Mouse (Mus musculus): ENCODE data around the gene Hdgfl2.

The Hdgfl2 gene
- long read RNA-seq, experiment 1, transcript Hdgfl2-210 (16 exons, 2,238 nt): minor isoform, 10 of 51 reads
- long read RNA-seq, experiment 1, transcript Hdgfl2-212 (16 exons, 2,270 nt): major isoform, 20 of 51 reads
- long read RNA-seq, experiment 1, partial matches to known transcripts: 3 of 51 reads
- long read RNA-seq, experiment 1, other reads (novel, unspliced or antisense): 17 of 51 reads
- long read RNA-seq, experiment 2, transcript Hdgfl2-210 (16 exons, 2,238 nt): minor isoform, 10 of 76 reads
- long read RNA-seq, experiment 2, transcript Hdgfl2-212 (16 exons, 2,270 nt): major isoform, 22 of 76 reads
- long read RNA-seq, experiment 2, partial matches to known transcripts: 11 of 76 reads
- long read RNA-seq, experiment 2, other reads (novel, unspliced or antisense): 33 of 76 reads

DNA sequence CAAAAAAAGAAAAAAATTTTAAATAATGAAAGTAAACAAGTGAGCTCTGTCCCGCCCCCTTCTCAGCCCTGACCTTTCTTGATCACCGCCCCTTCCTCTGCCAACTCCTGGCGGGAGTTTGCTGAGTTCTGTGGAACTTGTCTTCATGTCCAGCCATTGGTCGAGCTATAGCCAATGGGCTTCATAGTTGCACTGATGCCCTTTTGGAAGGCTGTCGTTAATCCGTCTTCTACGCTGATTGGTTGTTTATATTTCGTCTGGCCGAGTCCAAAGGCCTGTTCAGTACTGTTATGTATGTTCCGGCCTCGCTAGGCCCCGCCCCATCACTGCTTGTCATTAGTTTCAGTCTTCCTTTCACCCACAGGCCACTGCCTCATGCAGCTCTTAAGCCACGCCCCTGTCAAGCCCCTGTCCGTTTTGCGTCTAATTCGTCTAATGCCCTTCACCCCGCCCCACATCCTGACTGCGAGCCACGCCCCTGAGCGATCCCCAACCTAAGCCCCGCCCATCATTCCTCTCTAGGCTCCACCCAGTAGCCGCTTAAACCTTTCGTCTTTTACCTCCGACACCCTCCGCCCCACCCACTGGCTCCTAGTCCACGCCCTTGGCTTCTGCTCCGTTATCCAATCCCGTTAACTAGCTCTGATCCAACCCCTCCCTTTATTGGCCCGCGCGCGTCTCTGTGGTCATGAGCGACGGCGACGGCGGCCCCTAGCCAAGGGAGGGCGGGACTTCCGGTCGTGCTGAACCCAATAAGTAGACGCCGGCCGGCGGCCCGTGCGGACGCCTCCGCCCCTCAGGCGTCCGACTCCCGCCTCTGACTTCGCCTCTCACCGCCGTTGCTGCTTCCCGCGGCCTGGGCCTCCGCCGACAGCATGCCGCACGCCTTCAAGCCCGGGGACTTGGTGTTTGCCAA lies at the start of gene Hdgfl2:
Gene Hdgfl2, plus strand, starts transcription at position 755 of the 916 bp plus-strand sequence.
- intact Hi-C loops (cut with DNase I): no loop called here

DNA sequence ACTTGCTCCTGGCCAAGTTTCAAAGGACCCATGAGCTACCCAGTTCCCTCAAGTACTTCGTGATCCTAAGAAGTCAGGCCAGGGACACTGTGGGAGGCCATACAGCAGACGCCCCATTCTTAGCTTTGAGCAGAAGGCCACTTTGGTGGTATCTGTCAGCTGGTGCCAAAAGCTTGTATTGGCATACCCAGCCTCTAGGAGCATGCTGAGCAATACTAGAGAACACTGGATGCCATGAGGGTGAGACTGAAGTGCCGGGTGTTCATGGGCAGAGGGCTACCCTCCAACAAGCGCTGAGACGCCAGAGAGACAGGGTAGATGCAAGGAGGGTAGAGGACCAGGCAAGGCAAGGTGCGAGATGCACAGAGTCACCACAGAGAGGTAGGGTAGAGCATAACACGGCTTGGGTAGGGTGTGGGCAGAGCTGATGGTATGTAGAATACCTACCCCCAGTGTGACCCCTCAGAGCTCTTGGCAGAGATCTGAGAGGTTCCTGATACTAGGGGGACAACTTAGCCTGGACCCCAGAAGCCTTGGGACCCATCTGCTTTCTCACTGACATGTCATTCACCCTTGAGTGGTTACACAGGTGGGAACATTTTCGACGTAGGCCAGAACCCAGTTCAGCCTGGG lies 49.1 kb upstream of the Hdgfl2 start:
- intact Hi-C loops (cut with DNase I): loop anchor here (5.0 kb wide), 1 partner anchor 148 kb away; no protein-coding TSS in a partner anchor

DNA sequence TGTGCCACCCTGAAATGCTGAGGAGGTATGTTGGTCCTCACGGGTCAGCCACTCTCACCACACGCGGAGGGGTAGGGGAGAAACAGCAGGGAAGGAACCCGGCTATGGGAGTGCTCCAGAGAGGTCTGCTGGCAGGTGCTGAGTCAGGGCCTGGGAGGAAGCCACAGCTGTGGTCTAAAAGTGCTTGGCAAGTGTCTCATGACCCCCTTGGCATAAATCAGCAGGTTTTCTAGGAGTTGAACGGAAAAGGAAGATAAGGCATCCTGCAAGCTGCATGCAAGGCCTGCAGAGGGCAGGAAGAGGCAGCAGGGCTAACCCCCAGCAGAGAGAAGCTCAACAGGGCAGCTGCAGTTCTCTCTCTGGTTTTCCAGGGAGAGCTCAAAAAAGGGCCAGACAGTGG lies 48.5 kb upstream of the Hdgfl2 start:
- intact Hi-C loops (cut with DNase I): loop anchor here (5.0 kb wide), 1 partner anchor 149 kb away; no protein-coding TSS in a partner anchor

DNA sequence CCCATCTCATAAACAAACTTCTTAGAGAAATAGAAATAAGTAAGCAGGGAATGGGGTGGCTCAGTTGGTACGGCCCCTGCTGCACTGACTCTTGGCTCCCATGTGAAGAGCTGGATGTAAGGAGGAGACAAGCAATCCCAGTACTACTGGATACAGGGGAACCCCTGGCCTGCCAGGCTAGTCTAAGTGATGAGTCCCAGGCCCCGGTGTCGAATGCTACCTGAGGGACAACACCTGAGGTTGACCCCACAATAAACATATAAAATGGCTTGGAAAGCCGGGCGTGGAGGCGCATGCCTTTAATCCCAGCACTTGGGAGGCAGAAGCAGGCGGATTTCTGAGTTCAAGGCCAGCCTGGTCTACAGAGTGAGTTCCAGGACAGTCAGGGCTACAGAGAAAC lies 48.0 kb upstream of the Hdgfl2 start:
- intact Hi-C loops (cut with DNase I): loop anchor here (5.0 kb wide), 1 partner anchor 149 kb away; no protein-coding TSS in a partner anchor

DNA sequence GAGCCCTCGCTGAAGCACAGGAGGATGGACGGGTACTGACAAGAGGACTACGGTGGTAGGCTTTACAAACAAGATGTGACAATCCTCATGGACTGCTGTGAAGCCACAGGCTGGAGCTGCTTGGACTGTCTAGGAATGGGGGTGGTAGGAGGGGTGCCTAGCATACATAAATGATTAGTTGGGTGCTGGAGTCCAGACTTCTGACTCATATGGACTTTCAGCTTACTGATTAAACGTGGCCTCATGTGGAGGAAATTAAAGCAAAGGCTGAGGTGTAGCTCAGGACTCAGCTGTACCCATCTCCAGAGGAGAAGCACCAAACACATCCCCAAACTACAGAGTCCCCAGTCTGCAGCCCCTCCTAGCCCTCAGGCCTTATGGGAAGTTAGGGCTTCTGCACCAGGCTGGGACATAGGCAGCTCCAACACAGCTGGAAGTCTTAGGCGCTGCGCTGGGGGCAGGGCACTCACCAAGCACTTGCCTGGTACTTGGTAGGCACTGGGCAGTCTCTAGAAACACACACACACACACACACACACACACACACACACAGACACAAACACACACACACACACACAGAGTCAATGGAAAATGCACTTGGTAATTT lies 47.2 kb upstream of the Hdgfl2 start:
- intact Hi-C loops (cut with DNase I): loop anchor here (5.0 kb wide), 1 partner anchor 150 kb away; no protein-coding TSS in a partner anchor

DNA sequence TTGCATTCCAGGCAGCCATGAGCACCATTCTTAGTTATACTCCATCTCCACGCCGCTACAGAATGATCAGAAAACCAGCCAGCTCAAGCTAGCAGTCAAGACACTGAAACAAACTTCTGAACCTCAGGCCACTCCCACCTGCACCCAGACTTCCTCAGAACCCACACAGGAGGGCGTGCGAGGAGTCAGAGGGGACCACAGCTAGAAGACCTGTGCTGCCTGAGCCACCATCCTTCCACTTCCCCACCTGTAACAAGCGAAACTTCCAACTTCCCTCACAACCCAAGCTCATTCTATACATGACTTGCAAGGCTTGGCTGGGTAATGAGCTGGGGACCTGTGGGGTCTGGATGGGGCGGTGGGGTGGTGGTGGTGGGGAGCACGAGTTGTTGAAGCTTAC lies 46.6 kb upstream of the Hdgfl2 start:
- intact Hi-C loops (cut with DNase I): loop anchor here (5.0 kb wide), 1 partner anchor 151 kb away; no protein-coding TSS in a partner anchor

DNA sequence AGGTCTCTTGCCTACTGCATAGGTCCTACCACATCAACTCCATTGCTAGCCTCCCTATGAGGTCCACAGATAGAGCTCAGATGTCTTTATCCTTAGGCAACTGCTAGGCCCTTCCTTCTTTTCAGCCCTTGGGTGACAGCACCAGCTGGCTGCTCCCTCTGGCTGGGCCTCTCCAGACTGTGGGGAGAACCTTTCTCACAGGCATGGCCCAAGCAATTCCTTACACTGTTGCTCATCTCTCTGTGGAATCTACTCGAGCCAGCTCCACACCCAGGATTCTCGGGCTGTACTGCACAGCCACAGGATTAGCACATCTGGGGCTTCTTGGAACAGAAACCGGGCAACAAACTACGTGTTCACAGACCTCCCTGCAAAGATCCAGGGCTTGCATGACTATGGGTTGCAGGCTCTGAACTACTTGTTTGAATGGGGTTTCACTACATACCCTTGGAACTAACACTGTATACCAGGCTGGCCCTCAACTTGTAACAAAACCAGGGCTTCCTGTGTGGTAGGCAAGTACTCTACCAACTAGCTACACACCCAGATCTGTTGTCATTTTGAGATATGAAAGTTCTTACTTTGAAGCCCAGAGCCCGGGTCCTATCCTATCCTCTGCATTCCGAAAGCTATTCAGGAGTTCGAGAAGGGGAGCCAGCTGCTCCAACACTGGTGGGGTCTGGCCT lies 45.3 kb upstream of the Hdgfl2 start:
- intact Hi-C loops (cut with DNase I): loop anchor here (5.0 kb wide), 1 partner anchor 152 kb away; no protein-coding TSS in a partner anchor

DNA sequence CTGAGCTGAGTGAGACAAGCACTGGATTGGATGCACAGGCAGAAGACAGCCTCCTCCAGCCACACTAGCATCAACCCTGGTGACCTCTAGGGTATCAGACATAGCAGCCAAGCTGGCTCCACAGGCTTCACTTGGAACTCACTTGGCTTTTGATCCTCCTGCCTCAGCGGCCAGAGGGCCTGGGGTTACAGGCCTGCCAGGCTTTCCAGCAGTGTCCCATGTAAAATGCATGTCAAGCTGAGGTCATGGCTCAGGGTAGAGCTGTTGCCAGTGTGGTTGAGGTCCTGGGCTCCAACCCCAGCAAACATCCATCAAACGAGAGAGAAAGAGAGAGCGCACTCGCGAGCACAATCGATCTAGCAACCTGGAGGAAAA lies 44.7 kb upstream of the Hdgfl2 start:
- intact Hi-C loops (cut with DNase I): loop anchor here (5.0 kb wide), 1 partner anchor 152 kb away; no protein-coding TSS in a partner anchor

DNA sequence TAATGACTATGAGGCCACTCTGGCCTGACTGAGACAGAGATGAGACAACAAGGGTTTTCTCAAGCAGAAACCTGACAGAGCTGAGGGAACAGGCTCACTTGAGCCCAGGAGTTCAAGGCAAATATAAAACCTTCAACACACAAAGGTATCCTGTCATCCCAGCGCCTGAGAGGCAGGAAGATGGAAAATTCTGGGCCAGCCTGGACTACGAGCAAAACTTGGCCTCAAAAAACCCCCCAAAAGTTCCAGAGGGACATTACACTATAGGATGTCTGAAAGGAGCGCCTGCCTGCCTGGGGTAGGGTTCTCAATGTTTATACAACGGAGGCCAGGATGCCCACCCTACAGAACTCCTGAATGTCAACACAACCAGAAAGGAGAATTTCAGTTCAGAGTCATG lies 44.2 kb upstream of the Hdgfl2 start:
- intact Hi-C loops (cut with DNase I): no loop called here

DNA sequence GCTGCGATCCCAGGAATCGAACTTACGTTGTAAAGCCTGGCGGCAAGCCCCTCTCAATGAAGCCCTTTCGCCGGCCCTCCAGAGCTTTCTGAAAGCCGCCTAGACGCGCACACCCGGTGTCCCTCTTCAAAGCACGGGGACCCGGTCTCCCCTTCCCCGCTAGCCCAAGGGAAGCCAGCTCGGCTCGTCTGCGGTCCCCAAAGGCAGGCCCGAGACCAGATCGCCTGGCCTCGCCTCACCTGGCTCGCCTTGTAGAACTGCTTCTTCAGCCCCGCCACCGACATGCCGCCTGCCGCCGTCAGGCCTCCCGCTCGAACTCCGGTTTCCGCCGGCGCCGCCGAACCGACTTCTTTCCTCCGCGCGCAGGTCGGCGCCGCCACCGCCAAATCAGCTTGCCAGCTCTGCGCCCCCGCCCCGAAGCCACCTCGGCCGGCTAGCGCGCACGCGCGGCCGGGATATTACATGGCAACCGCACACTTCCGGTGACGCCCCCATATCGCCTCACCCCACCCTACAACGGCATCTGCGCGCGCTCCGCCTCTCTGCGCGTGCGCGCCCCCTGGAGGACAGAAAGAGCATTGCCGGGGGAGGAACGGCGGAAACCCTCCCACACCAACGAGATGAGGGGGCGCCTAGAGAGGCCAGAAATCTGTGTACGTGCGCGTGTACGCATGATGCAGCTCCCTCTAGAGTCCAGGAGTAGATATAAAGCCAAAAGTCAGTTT lies 43.1 kb upstream of the Hdgfl2 start, which contains the start of gene Sh3gl1:
Gene Sh3gl1, minus strand, starts transcription at position 460 of the 725 bp plus-strand sequence.
- intact Hi-C loops (cut with DNase I): no loop called here

DNA sequence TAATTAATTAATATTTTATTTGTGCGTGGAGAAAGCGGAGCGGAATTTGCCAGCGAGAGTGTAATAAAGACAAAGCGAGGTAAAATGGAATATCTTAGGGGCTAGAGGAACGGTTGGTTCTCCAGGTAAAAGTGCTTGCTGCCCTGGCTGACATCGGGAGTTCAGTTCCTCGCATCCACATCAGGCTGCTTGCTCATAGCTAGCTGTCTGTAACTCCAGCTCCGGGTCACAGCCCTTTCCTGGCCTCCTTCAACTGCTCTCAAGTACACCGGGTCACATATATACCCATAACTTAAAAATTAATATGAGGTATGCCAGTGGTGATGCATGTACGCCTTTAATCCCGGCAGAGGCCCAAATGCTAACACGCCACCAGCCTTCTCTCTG lies 42.5 kb upstream of the Hdgfl2 start:
- intact Hi-C loops (cut with DNase I): no loop called here

DNA sequence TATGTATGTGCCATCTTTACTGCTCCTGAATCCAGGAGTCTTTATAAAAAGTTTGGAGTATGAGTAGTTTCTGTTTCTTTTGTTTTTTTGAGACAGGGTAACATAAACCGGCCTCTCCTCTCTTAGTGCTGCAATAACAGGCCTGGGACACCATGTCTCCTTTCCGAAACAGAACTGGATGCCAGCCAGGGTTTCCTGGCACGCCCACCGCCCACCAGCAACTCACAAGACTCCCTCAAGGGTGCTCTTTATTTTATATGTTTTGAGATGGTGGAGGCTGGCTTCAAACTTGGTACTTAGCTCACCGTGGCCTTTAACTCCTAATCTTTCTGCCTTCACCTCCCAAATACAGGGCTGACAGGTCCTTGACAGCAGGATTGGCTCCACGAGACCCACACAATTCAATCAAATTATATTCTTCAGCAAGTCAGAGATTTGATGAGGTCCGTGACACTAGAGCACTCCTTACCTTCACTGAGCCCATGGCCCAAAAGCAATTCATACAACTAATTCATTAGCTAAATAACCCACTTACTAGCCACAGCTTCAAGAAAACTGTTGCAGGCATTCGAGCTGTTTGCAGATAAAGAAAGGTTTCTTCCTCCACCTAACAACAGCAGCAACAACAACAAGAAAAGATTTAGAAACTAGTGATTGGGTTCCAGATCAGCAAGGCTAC lies 40.7 kb upstream of the Hdgfl2 start:
- intact Hi-C loops (cut with DNase I): no loop called here

DNA sequence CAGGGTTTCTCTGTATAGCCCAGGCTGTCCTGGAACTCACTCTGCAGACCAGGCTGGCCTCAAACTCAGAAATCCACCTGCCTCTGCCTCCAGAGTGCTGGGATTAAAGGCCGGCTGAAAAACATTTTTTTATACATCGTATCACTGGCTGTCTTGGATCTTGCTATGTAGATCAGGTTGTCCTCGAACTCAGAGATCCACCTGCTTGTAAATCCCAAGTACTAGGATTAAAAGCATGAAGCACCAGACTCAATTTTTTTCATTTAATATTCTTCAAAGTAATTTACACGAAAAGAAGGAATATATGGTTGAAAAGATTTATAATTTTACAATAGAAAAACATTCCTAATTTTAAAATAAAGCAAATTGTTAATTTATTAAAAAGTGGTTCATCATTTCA lies 40.1 kb upstream of the Hdgfl2 start:
- intact Hi-C loops (cut with DNase I): no loop called here

DNA sequence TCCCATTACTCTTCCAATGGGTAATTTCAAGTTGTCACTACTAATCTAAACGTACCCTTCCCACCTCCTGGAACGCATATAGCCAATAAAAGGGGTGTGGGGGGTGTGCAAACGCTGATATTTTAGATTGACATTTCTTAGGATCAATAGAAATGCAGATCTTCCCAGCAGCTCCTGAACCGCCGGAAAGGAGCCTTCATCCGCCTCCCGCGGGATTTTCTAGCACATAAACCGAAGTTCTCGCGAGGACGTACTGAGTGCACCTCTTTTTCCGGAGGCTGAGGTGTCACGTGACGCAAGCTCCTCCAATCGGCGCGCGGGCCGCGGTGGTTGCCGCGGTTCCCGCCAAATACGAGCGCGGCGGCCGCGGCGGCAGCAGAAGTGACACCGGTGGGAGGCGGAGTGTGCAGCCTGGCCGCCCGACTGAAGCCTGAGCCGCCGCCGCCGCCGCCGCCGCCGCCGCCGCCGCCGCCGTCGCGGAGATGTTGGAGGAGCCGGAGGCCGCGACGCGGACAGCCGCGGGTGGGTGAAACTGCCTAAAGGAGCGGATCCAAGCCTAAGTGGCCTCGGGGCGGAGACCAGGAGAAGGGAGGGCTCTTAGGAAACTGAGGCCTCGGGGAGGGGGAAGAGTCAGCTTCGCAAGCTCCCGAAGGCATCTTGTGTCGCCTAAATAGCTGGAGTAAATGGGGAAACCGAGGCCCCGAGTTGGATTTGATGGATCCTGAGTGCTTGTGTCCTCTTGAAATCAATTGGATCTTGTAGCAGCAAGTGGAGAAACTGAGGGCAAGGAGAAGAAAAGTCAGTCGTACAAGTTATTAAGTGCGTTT lies 39.2 kb upstream of the Hdgfl2 start, which contains the start of gene Chaf1a:
Gene Chaf1a, plus strand, starts transcription at position 410 of the 827 bp plus-strand sequence.
- intact Hi-C loops (cut with DNase I): no loop called here

DNA sequence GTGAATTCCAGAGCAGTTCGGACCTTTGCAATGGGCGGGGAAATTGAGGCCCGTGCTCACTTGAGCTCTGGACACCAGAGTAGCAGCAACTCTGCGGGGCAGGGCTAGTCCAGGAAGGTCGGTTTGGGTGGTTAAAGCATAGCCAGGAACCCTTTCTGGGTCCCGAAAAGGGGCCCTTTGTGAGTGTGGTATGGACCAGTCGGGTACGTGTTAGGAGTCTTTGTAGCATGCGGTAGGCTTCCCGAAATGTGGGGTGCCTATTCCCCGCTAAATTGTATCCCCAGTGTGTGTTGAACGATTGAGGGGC lies 38.6 kb upstream of the Hdgfl2 start:
- intact Hi-C loops (cut with DNase I): no loop called here

DNA sequence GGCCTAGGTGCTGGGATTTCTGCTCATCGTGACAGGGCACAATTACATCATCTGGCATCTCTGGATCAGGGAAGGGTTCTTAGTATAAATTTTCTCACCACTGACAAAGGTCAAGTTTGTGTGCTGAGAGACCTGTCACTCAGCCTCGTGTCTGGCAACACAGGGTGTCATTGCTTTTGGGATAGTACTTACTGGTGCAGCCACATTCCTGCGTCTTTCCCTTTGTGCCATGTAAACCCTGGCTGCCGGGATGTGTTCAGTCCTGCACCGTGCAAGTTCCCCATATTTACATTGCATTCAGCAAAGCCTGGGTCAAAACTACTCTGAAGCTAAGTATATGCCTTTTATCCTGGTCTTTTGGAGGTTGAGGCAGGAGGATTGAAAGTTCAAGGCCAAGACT lies 28.1 kb upstream of the Hdgfl2 start:
- intact Hi-C loops (cut with DNase I): no loop called here

DNA sequence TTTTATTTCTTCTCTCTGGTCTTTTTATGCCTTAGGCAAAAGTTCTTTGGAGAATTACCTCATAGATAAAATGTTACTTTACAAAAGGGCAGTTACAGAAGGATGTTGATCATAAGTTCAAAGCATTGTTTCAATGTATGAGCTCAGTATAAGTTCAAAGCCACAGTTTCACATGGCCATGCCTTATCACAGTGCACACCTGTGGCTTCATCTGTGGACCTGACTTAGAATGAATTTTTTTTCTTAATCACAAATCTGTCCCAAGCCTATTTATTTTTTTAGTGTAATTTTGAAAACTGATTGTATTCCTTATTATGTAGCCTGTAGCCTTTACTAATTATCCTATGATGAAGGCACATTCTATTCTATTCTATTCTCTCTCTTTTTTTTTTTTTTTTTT lies 24.5 kb upstream of the Hdgfl2 start:
- intact Hi-C loops (cut with DNase I): no loop called here

All from adrenal gland (tissue).